Mouse (Mus musculus) cerebellum, adult 8-10 months (tissue): ENCODE measurements at regions not wholly inside any gene's neighbourhood (a gene's known extent, or its start where the extent isn't known, plus 50 kb on each side); places are given as distances from the start of the nearest gene placed in this dataset.
A peak's percentile ranks its signal among the peaks of the same experiment; 100 is the strongest.
"Not testable (repeated sequence)": the region's sequence is repeated elsewhere in the genome, so short reads cannot be mapped to it uniquely, and the experiment has no call there.

Source experiments
- DNase-seq: peaks from one replicate; pipeline ENCODE4 v3.0.0; 2022

GRCm38 (mm10) chr1:113550172-113550571 is 1685.5 kb upstream of the Dsel start:
- DNase-seq: no peak

GRCm38 (mm10) chr1:113539981-113540380 is 1675.3 kb upstream of the Dsel start:
- DNase-seq: no peak

- no peak for DNase-seq
Measured at GRCm38 (mm10) chr1:113530553-113530952, 1665.8 kb upstream of the Dsel start.

- DNase-seq: no peak
Measured at GRCm38 (mm10) chr1:113495987-113496386, 1631.3 kb upstream of the Dsel start.

- no peak for DNase-seq
Measured at GRCm38 (mm10) chr1:113490243-113491003, 1625.7 kb upstream of the Dsel start.

- DNase-seq: no peak
Measured at GRCm38 (mm10) chr1:113456538-113457273, 1592.0 kb upstream of the Dsel start.

- DNase-seq: no peak
Measured at GRCm38 (mm10) chr1:113433701-113434100, 1569.0 kb upstream of the Dsel start.

- DNase-seq: peak; percentile 5
Measured at GRCm38 (mm10) chr1:113431266-113431665, 1566.5 kb upstream of the Dsel start.

- no peak for DNase-seq
Measured at GRCm38 (mm10) chr1:113412858-113413257, 1548.1 kb upstream of the Dsel start.

- no peak for DNase-seq
Measured at GRCm38 (mm10) chr1:113395267-113395824, 1530.6 kb upstream of the Dsel start.

- DNase-seq: not testable (repeated sequence)
Measured at GRCm38 (mm10) chr1:113394326-113394725, 1529.6 kb upstream of the Dsel start.

- DNase-seq: no peak
Measured at GRCm38 (mm10) chr1:113392962-113393361, 1528.2 kb upstream of the Dsel start.

GRCm38 (mm10) chr1:113389920-113390319 is 1525.2 kb upstream of the Dsel start:
- no peak for DNase-seq

- no peak for DNase-seq
Measured at GRCm38 (mm10) chr1:113384888-113385430, 1520.2 kb upstream of the Dsel start.

- no peak for DNase-seq
Measured at GRCm38 (mm10) chr1:113383717-113384116, 1519.0 kb upstream of the Dsel start.

- no peak for DNase-seq
Measured at GRCm38 (mm10) chr1:113372679-113373078, 1508.0 kb upstream of the Dsel start.

- peak; percentile 2 for DNase-seq
Measured at GRCm38 (mm10) chr1:113358242-113358641, 1493.5 kb upstream of the Dsel start.

- no peak for DNase-seq
Measured at GRCm38 (mm10) chr1:113308037-113308436, 1443.3 kb upstream of the Dsel start.

- no peak for DNase-seq
Measured at GRCm38 (mm10) chr1:113297807-113298206, 1433.1 kb upstream of the Dsel start.

GRCm38 (mm10) chr1:113288242-113288641 is 1423.5 kb upstream of the Dsel start:
- no peak for DNase-seq

GRCm38 (mm10) chr1:113284122-113284521 is 1419.4 kb upstream of the Dsel start:
- DNase-seq: no peak

- DNase-seq: no peak
Measured at GRCm38 (mm10) chr1:113259421-113259820, 1394.7 kb upstream of the Dsel start.

- no peak for DNase-seq
Measured at GRCm38 (mm10) chr1:113247325-113247724, 1382.6 kb upstream of the Dsel start.

GRCm38 (mm10) chr1:113210095-113210494 is 1345.4 kb upstream of the Dsel start:
- DNase-seq: no peak
